Mouse (Mus musculus): ENCODE data around the gene Gm21778. TPM values are rescaled to one million over a fixed set of nuclear protein-coding genes. Genes with fewer than 3 reads are reported as not detected.

Gene Gm21778
- polyA plus RNA-seq (2012; rRNA removed), result not detected in 2 replicates

DNA sequence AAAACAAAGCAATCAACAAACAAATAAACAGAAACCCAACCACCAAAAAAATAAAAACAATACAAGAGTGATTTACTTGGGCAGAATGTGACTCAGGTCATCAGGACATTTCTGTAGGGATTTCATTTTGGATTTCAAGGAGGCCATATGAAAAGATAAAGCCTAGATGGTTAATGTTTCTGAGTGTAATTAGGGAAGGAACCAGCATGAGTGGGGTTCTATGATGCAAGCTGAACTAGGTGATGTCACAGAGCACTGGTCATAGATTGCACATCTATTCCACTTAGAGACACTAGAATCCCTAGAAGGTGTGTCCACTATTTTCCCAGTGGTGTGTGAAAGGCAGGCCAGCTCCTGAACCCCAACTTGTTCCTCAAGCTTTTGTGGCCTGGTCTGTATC lies at the start of gene Gm21778:
Gene Gm21778, plus strand, starts transcription at position 301 of the 400 bp plus-strand sequence.

Other genes starting within 250 kb of the Gm21778 start
- not detected in 2 replicates for gene Gm20914, start 216.5 kb upstream of the Gm21778 start, polyA plus RNA-seq (2012; rRNA removed)
- gene Gm28171, start 149.1 kb upstream of the Gm21778 start, polyA plus RNA-seq (2012; rRNA removed), result not detected in 2 replicates

All from ovary, adult 2 months (tissue).